Comparison of ENCODE assay signal across 20 mouse cellular contexts in genomic region chr10:115473213-115473961, GRCm38 (mm10).
DNase-seq lines count a peak whose midpoint lies in the region; ATAC-seq lines count a peak whose summit lies in the region.
"Had no signal": no experiment of that assay in that cellular context is flagged by ENCODE, and none has a peak within 500 bp of the region (broad histone marks: within the 10 kb centered on the region; RNA-seq: fewer than 3 reads in every experiment).

No protein-coding gene starts in this region.

- peak; percentile 53; the same call in 1 of the 2 replicates for ATAC-seq in kidney, embryonic 14.5 days (ENCODE audit: low FRiP score, low TSS enrichment)
- ATAC-seq: activated CD4-positive, CD25-positive, alpha-beta regulatory T cell, adult 4 months; CD4-positive, CD25-positive, alpha-beta regulatory T cell, adult 4 months; forebrain, embryonic 13.5 days; forebrain, postnatal 0 days; Patski had no signal

- no peaks in the 10 kb centered on the region for H3K27me3 ChIP-seq in kidney, embryonic 14.5 days (ENCODE audit: control insufficient read depth, insufficient read depth, low read length)
- H3K27me3 ChIP-seq in embryonic facial prominence, embryonic 10.5 days (replicated peaks; ENCODE audit: low read depth, poor library complexity, severe bottlenecking) = peaks cover 45% of the 10 kb centered on the region
- H3K27me3 ChIP-seq: heart, embryonic 13.5 days; hindbrain, embryonic 15.5 days had no signal

- H3K27ac ChIP-seq in kidney, embryonic 14.5 days (ENCODE audit: low read depth, low read length) = no peak overlapping the region
- H3K27ac ChIP-seq in embryonic facial prominence, embryonic 10.5 days (replicated peaks) = no peak overlapping the region
- H3K27ac ChIP-seq: forebrain, embryonic 13.5 days; heart, embryonic 13.5 days; hindbrain, embryonic 15.5 days had no signal

- no peak overlapping the region for H3K4me3 ChIP-seq in kidney, embryonic 14.5 days (ENCODE audit: low read length)
- H3K4me3 ChIP-seq in embryonic facial prominence, embryonic 10.5 days = no peak overlapping the region
- H3K4me3 ChIP-seq: forebrain, embryonic 13.5 days; heart, embryonic 13.5 days; hindbrain, embryonic 15.5 days had no signal

- no peak for DNase-seq in kidney, adult 18-20 months
- peak; percentile 35 to 43 for DNase-seq in spleen, postnatal 36 days (ENCODE audit: low spot score in 2 of 2)
- DNase-seq in spleen, adult 18-20 months = no peak
- peak; percentile 5 for DNase-seq in embryonic facial prominence, embryonic 10.5 days (ENCODE audit: low spot score)
- DNase-seq in layer of hippocampus, postnatal 25 days (ENCODE audit: extremely low spot score in 1 of 2, low spot score in 1 of 2) = no peak
- no peak for DNase-seq in embryo, embryonic 10 days (ENCODE audit: low spot score)
- DNase-seq: adrenal gland, postnatal 14 days; cerebellum, adult 11-12 months; cerebellum, adult 9-10 months; cerebellum, postnatal 25 days; forebrain, postnatal 0 days; gastrocnemius, postnatal 14 days; heart, postnatal 36 days had no signal

- H3K9ac ChIP-seq in kidney, embryonic 14.5 days (ENCODE audit: low read depth, low read length) = no peak overlapping the region
- H3K9ac ChIP-seq: forebrain, embryonic 13.5 days; forebrain, postnatal 0 days; heart, embryonic 13.5 days; hindbrain, embryonic 15.5 days had no signal

- WGBS in kidney, embryonic 14.5 days = 59% methylated on average over 6 of the region's 6 CpGs
- 75% methylated on average over 6 of the region's 6 CpGs for WGBS in embryonic facial prominence, embryonic 10.5 days

- peaks cover 3% of the 10 kb centered on the region; the same call in 1 of the 2 replicates for H3K4me1 ChIP-seq in kidney, embryonic 14.5 days (ENCODE audit: control insufficient read depth, insufficient read depth, low read length)
- peaks cover 3% of the 10 kb centered on the region for H3K4me1 ChIP-seq in embryonic facial prominence, embryonic 10.5 days

- no peak overlapping the region for H3K4me2 ChIP-seq in kidney, embryonic 14.5 days (replicated peaks; ENCODE audit: low read depth, low read length)
- H3K4me2 ChIP-seq: forebrain, embryonic 13.5 days; heart, embryonic 13.5 days; hindbrain, embryonic 15.5 days had no signal

- H3K9me3 ChIP-seq in kidney, embryonic 14.5 days (ENCODE audit: control insufficient read depth, low read length) = no peaks in the 10 kb centered on the region
- no peaks in the 10 kb centered on the region for H3K9me3 ChIP-seq in embryonic facial prominence, embryonic 10.5 days
- H3K9me3 ChIP-seq: forebrain, embryonic 13.5 days; heart, embryonic 13.5 days; hindbrain, embryonic 15.5 days had no signal

- H3K36me3 ChIP-seq in kidney, embryonic 14.5 days (ENCODE audit: control insufficient read depth, insufficient read depth, low read length) = no peaks in the 10 kb centered on the region
- no peaks in the 10 kb centered on the region for H3K36me3 ChIP-seq in embryonic facial prominence, embryonic 10.5 days (replicated peaks)
- H3K36me3 ChIP-seq: heart, embryonic 13.5 days; hindbrain, embryonic 15.5 days had no signal

Comparison
In these comparisons a context has a peak if more than half of its experiments do, and no peak if none do; other contexts are left out.
1. DNase-seq: peak in spleen, postnatal 36 days (2 of 2) and embryonic facial prominence, embryonic 10.5 days (single experiment); none in kidney, adult 18-20 months (single experiment), spleen, adult 18-20 months (0 of 2), layer of hippocampus, postnatal 25 days (0 of 2) and embryo, embryonic 10 days (single experiment).